Mouse (Mus musculus) limb, embryonic 12.5 days (tissue): ENCODE data around the gene Gnl3. TPM values are rescaled to one million over a fixed set of nuclear protein-coding genes. Genes with fewer than 3 reads are reported as not detected.

Experiments
- ATAC-seq: fragments of 200-750 bp; cut with Nextera tagmentation; 2 replicates; pipeline ENCODE4 v1.8.0; 2017; ENCODE audit warnings: low read depth, moderate TSS enrichment; ENCODE audit not compliant: insufficient number of reproducible peaks, insufficient read depth, low FRiP score, low TSS enrichment
- H3K27ac ChIP-seq: fragments of 300-500 bp; sonication (generic); 2 replicates; pipeline ENCODE4 v1.5.1; 2016; ENCODE audit warnings: mild to moderate bottlenecking, moderate library complexity
- H3K27me3 ChIP-seq: fragments of 300-500 bp; sonication (generic); 2 replicates; pipeline ENCODE4 v1.6.1; 2016; ENCODE audit warnings: mild to moderate bottlenecking, moderate library complexity
- H3K36me3 ChIP-seq: fragments of 300-500 bp; sonication (generic); 2 replicates; pipeline ENCODE4 v1.6.1; 2016; ENCODE audit warnings: mild to moderate bottlenecking, moderate library complexity
- H3K4me1 ChIP-seq: fragments of 300-500 bp; sonication (generic); replicated peaks from 2 replicates; pipeline ENCODE4 v1.6.1; 2016
- H3K4me2 ChIP-seq: fragments of 300-500 bp; sonication (generic); 2 replicates; pipeline ENCODE4 v1.6.1; 2016; ENCODE audit warnings: mild to moderate bottlenecking, moderate library complexity
- H3K4me3 ChIP-seq: fragments of 300-500 bp; sonication (generic); replicated peaks from 2 replicates; pipeline ENCODE4 v1.5.1; 2016; ENCODE audit warnings: mild to moderate bottlenecking
- H3K9ac ChIP-seq: fragments of 300-500 bp; sonication (generic); replicated peaks from 2 replicates; pipeline ENCODE4 v1.6.1; 2016; ENCODE audit warnings: mild to moderate bottlenecking, moderate library complexity
- H3K9me3 ChIP-seq: fragments of 300-500 bp; sonication (generic); 2 replicates; pipeline ENCODE4 v1.6.1; 2016; ENCODE audit warnings: mild to moderate bottlenecking, moderate library complexity
- WGBS: fragments of 180-500 bp; shearing (Covaris S2); methylation state at CpG from one replicate; pipeline ENCODE4 v1.1.7; 2016; 5-methylcytosine and 5-hydroxymethylcytosine counted together
- polyA plus RNA-seq: library from polyadenylated mRNA; unstranded; fragments of >200 nt; fragmentation: Nextera tagmentation; extraction: Ambion mirVana; gene quantifications from 2 replicates; pipeline ENCODE4 v1.2.1, GENCODE M21; 2016

Gene Gnl3
- polyA plus RNA-seq = 110 and 117 TPM in 2 replicates

DNA sequence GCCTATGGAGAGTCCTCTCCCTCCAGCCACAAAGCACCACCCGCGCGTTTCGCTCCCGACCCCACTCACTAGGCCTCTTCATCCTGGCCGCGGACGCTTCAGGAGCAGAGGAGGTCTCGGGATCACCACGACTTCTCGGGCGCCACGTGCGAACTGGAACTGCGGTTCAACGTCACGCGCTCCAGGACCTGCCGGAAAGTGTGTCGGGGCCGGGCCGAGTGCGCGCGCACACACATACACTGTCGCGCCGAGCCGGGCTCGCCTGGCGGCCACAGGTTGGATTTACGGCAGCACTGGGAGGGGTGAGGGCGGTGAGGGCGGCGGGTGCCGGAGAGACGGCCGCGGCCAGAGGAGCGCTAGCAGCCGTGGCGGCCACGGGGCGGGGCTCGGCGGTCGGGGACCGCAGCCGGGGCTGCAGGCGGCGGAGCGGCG is at the start of gene Gnl3, which contains the start of gene Pbrm1:
Gene Gnl3 (minus strand): TSS at position 293 of the 432 bp plus-strand sequence.
Gene Pbrm1 (plus strand): TSS at position 279 of the 432 bp plus-strand sequence.
- Histone ChIP-seq H3K4me3 (peak within 1 kb of the TSS; percentile 79), H3K9ac (peak within 1 kb of the TSS; percentile 91), H3K27me3 (no peaks in the 10 kb centered on the region), H3K36me3 (peaks cover 59% of the 10 kb centered on the region), H3K4me1 (peaks cover 27% of the 10 kb centered on the region), H3K9me3 (no peaks in the 10 kb centered on the region), H3K4me2 (peak within 1 kb of the TSS; percentile 82), H3K27ac (peak within 1 kb of the TSS; percentile 95)
- ATAC-seq = peak; percentile 90
- under 1% methylated on average over 40 of the region's 53 CpGs for WGBS

DNA sequence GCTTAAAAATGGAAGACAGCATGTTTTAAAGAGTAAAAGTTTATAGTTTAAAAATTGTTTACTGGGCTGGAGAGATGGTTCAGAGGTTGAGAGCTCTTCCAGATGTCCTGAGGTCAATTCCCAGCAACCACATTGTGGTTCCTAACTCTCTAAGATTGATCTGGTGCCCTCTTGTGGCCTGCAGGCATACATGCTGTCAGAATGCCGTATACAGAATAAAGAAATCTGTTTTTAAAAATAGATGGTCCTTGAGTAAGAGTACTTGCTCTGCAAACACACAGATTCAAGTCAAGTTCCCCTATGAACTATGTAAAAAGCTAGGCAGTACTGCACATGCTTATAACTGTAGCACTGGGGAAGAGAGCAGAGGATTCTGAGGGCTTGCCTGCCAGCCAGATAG is 43.3 kb upstream of the Gnl3 start:
- WGBS = 78% methylated on average over 1 of the region's 1 CpGs
- no peak overlapping the region for H3K27ac ChIP-seq
- no peaks in the 10 kb centered on the region for H3K4me1 ChIP-seq
- H3K4me3 ChIP-seq = no peak overlapping the region
- H3K27me3 ChIP-seq = no peaks in the 10 kb centered on the region
- H3K4me2 ChIP-seq = no peak overlapping the region
- no peak overlapping the region for H3K9ac ChIP-seq
- peaks cover 78% of the 10 kb centered on the region for H3K36me3 ChIP-seq
- no peaks in the 10 kb centered on the region for H3K9me3 ChIP-seq
- ATAC-seq = no peak

GRCm38 (mm10) chr14:31045817-31046216 is 26.9 kb upstream of the Gnl3 start:
- Histone ChIP-seq H3K9me3 (no peaks in the 10 kb centered on the region), H3K27me3 (no peaks in the 10 kb centered on the region), H3K4me2 (no peak overlapping the region), H3K27ac (no peak overlapping the region), H3K36me3 (peaks cover 82% of the 10 kb centered on the region), H3K4me3 (no peak overlapping the region), H3K4me1 (no peaks in the 10 kb centered on the region), H3K9ac (no peak overlapping the region)
- ATAC-seq = no peak
- 100% methylated on average over 1 of the region's 1 CpGs for WGBS

DNA sequence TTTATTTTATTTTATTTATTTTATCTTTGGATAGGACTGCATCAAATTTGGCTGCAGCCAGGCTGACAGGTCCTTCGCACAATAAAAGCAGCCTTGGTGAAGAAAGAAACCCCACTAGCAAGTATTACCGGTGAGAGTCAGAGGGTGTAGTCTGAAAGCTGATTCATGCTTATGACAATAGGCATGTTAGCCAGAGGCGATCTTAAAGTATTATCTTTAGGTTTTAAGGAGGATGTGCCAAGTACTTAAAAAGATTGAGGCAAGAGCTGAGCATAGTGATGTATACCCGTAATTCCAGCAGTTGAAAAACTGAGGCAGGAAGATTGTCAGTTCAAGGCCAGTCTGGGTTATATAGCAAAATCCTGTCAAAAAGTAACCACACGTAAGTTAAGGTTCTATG is 26.3 kb upstream of the Gnl3 start:
- Histone ChIP-seq H3K4me3 (no peak overlapping the region), H3K4me1 (no peaks in the 10 kb centered on the region), H3K9ac (no peak overlapping the region), H3K4me2 (no peak overlapping the region), H3K27me3 (no peaks in the 10 kb centered on the region), H3K27ac (no peak overlapping the region), H3K9me3 (no peaks in the 10 kb centered on the region), H3K36me3 (peaks cover 80% of the 10 kb centered on the region)
- WGBS = 94% methylated on average over 5 of the region's 5 CpGs
- no peak for ATAC-seq

DNA sequence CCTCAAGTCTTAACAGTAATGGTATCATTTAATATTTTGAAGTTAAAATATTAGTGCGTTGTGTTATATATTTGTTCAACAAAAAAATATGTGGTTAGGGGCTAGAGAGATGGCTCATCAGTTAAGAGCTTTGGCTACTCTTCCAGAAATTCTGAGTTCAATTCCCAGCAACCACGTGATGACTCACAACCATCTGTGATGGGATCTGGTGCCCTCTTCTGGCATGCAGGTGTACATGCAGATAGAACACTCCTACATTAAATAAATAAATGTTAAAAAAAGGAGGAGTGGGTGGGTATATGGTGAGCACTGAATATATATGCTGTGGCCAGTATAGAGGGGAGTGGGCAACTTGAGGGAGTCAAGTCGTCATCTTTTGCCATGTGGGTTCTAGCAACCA is 6.8 kb upstream of the Gnl3 start:
- Histone ChIP-seq H3K4me2 (no peak overlapping the region), H3K9ac (no peak overlapping the region), H3K9me3 (no peaks in the 10 kb centered on the region), H3K36me3 (peaks cover 84% of the 10 kb centered on the region), H3K27me3 (no peaks in the 10 kb centered on the region), H3K27ac (no peak overlapping the region), H3K4me3 (no peak overlapping the region), H3K4me1 (0 out of 2 replicates have a peak, but pooled peaks cover 8% of the 10 kb centered on the region)
- ATAC-seq = no peak
- 78% methylated on average over 3 of the region's 3 CpGs for WGBS

DNA sequence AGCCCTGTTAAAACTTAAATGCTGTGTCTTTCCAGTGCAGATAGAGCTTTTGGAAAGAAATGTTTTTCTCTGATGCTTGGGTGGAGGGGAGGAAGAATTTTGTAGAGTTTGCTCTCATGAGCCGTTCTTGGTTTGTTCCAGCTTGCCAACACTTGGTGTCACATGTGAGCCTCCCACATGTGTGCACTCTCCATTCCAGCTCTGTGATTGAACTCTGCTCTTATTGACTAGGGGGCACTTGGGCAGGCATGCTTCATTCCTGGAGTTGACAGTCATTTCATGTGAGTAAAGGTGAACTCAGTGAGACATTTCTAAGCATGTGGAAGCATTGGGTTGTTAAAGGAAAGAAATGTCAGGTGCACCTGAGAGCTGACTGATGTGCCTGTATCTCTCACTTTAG is 3.6 kb upstream of the Gnl3 start:
- Histone ChIP-seq H3K27ac (no peak overlapping the region), H3K9ac (no peak overlapping the region), H3K36me3 (peaks cover 56% of the 10 kb centered on the region), H3K4me3 (no peak overlapping the region), H3K9me3 (no peaks in the 10 kb centered on the region), H3K4me1 (peaks cover 21% of the 10 kb centered on the region), H3K4me2 (no peak overlapping the region), H3K27me3 (no peaks in the 10 kb centered on the region)
- WGBS = 59% methylated on average over 1 of the region's 1 CpGs
- no peak for ATAC-seq

DNA sequence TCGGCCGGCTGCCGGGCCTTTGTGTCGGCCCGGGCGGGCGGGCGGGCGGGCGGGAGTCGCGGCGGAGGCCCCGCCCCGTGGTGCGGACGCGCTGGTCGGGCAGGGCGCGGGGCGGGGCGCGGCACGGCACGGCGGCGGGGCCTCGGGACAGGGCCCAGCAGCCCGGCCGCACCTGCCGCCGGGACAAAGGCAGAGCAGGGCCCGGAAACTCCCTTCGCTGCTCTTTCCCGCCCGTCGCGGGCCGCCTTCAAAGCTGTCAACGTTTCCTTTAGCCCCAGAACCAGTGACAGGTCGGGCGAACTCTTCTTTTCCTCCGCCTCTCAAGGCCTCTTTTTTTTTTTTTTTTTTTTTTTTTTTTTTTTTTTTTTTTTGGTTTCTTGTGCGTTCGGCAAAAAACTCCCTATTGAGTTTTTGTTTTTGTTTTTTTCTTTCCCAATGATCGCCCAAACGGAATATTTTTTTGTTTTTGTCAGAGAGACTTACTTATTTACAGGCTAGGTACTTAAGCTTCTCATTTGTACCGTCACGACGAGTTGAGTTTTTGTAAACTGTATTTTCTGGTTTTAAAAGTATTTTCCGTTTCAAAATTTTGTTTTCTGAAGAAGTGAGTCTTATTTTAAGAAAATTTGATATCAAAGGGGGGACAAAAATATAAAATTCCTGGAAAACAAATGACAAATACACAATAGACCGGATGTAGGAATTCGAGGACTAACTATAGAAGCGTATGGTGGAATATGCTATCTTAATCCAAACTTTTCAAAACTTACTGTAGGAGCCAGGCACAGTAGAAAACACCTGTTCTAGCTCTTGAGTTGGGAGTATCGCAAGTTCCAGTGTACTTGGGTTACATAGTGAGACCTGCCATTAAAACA is 616 bp upstream of the Gnl3 start:
- Histone ChIP-seq H3K9ac (peak overlapping the region; percentile 91), H3K9me3 (no peaks in the 10 kb centered on the region), H3K36me3 (peaks cover 57% of the 10 kb centered on the region), H3K27ac (peak overlapping the region; percentile 95), H3K4me3 (peak overlapping the region; percentile 79), H3K4me1 (peaks cover 27% of the 10 kb centered on the region), H3K4me2 (peak overlapping the region; percentile 82), H3K27me3 (no peaks in the 10 kb centered on the region)
- peak; percentile 92 for ATAC-seq
- 7% methylated on average over 39 of the region's 56 CpGs for WGBS

- Histone ChIP-seq H3K27me3 (no peaks in the 10 kb centered on the region), H3K4me2 (peak overlapping the region; percentile 82), H3K4me3 (peak overlapping the region; percentile 79), H3K4me1 (peaks cover 26% of the 10 kb centered on the region), H3K9me3 (no peaks in the 10 kb centered on the region), H3K36me3 (peaks cover 61% of the 10 kb centered on the region), H3K9ac (peak overlapping the region; percentile 91), H3K27ac (no peak overlapping the region)
- whole genome bisulfite sequencing = 0% methylated on average over 2 of the region's 2 CpGs
- ATAC-seq = no peak
Observed at GRCm38 (mm10) chr14:31017854-31018253, 1.1 kb downstream of the Gnl3 start.

GRCm38 (mm10) chr14:31016063-31016462 is 2.9 kb downstream of the Gnl3 start:
- Histone ChIP-seq H3K4me2 (no peak overlapping the region), H3K9me3 (no peaks in the 10 kb centered on the region), H3K36me3 (peaks cover 67% of the 10 kb centered on the region), H3K9ac (no peak overlapping the region), H3K4me1 (peaks cover 19% of the 10 kb centered on the region), H3K27ac (no peak overlapping the region), H3K4me3 (no peak overlapping the region), H3K27me3 (no peaks in the 10 kb centered on the region)
- no peak for ATAC-seq
- 91% methylated on average over 1 of the region's 1 CpGs for WGBS

- Histone ChIP-seq H3K4me1 (peaks cover 12% of the 10 kb centered on the region), H3K9ac (no peak overlapping the region), H3K27me3 (no peaks in the 10 kb centered on the region), H3K4me2 (no peak overlapping the region), H3K9me3 (no peaks in the 10 kb centered on the region), H3K36me3 (peaks cover 87% of the 10 kb centered on the region), H3K4me3 (no peak overlapping the region), H3K27ac (no peak overlapping the region)
- ATAC-seq = no peak
- 97% methylated on average over 2 of the region's 2 CpGs for WGBS
Observed at GRCm38 (mm10) chr14:31013928-31014327, 5.0 kb downstream of the Gnl3 start.

- Histone ChIP-seq H3K9ac (no peak overlapping the region), H3K4me1 (no peaks in the 10 kb centered on the region), H3K27ac (no peak overlapping the region), H3K27me3 (no peaks in the 10 kb centered on the region), H3K4me3 (no peak overlapping the region), H3K4me2 (no peak overlapping the region), H3K9me3 (no peaks in the 10 kb centered on the region), H3K36me3 (peaks cover 96% of the 10 kb centered on the region)
- WGBS = 93% methylated on average over 3 of the region's 3 CpGs
- no peak for ATAC-seq
Observed at GRCm38 (mm10) chr14:31011588-31011987, 7.4 kb downstream of the Gnl3 start.
